Mouse (Mus musculus) intestine, embryonic 16.5 days (tissue): ENCODE results near the gene Ssr2. TPM values are rescaled to one million over a fixed set of nuclear protein-coding genes. Genes with fewer than 3 reads are reported as not detected.

Experiments used
- ATAC-seq: fragments of 200-750 bp; cut with Nextera tagmentation; 2 replicates; pipeline ENCODE4 v1.8.0; 2017; ENCODE audit warnings: moderate TSS enrichment, moderate library complexity
- H3K27ac ChIP-seq: fragments of 300-500 bp; sonication (generic); 2 replicates; pipeline ENCODE4 v1.5.1; 2014; ENCODE audit warnings: mild to moderate bottlenecking, low read length
- H3K27me3 ChIP-seq: fragments of 300-500 bp; sonication (generic); replicated peaks from 2 replicates; pipeline ENCODE4 v1.6.1; 2014; ENCODE audit warnings: low read length, control low read depth, mixed read lengths; ENCODE audit not compliant: control insufficient read depth, insufficient read depth
- H3K36me3 ChIP-seq: fragments of 300-500 bp; sonication (generic); 2 replicates; pipeline ENCODE4 v1.6.1; 2014; ENCODE audit warnings: low read length, control low read depth; ENCODE audit not compliant: control insufficient read depth, insufficient read depth
- H3K4me1 ChIP-seq: fragments of 300-500 bp; sonication (generic); 2 replicates; pipeline ENCODE4 v1.6.1; 2014; ENCODE audit warnings: low read length, control low read depth, mixed read lengths; ENCODE audit not compliant: control insufficient read depth, insufficient read depth
- H3K4me2 ChIP-seq: fragments of 300-500 bp; sonication (generic); 2 replicates; pipeline ENCODE4 v1.6.1; 2014; ENCODE audit warnings: low read depth, low read length, control low read depth
- H3K4me3 ChIP-seq: fragments of 300-500 bp; sonication (generic); 2 replicates; pipeline ENCODE4 v1.5.1; 2014; ENCODE audit warnings: mild to moderate bottlenecking, low read length
- H3K9ac ChIP-seq: fragments of 300-500 bp; sonication (generic); 2 replicates; pipeline ENCODE4 v1.6.1; 2014; ENCODE audit warnings: low read depth, low read length
- H3K9me3 ChIP-seq: fragments of 300-500 bp; sonication (generic); 2 replicates; pipeline ENCODE4 v1.6.1; 2016; ENCODE audit warnings: low read length, control low read depth; ENCODE audit not compliant: control insufficient read depth
- WGBS: fragments of 180-500 bp; shearing (Covaris S2); extraction: QIAGEN DNeasy Blood & Tissue Kit; methylation state at CpG from one replicate; pipeline ENCODE4 v1.1.7; 2014; 5-methylcytosine and 5-hydroxymethylcytosine counted together
- polyA plus RNA-seq: library from polyadenylated mRNA; unstranded; fragments of >200 nt; fragmentation: Nextera tagmentation; extraction: Ambion mirVana; gene quantifications from 2 replicates; pipeline ENCODE4 v1.2.1, GENCODE M21; 2015

Ssr2 gene
- polyA plus RNA-seq, 1 experiment from 2014 or later = 377 TPM

DNA sequence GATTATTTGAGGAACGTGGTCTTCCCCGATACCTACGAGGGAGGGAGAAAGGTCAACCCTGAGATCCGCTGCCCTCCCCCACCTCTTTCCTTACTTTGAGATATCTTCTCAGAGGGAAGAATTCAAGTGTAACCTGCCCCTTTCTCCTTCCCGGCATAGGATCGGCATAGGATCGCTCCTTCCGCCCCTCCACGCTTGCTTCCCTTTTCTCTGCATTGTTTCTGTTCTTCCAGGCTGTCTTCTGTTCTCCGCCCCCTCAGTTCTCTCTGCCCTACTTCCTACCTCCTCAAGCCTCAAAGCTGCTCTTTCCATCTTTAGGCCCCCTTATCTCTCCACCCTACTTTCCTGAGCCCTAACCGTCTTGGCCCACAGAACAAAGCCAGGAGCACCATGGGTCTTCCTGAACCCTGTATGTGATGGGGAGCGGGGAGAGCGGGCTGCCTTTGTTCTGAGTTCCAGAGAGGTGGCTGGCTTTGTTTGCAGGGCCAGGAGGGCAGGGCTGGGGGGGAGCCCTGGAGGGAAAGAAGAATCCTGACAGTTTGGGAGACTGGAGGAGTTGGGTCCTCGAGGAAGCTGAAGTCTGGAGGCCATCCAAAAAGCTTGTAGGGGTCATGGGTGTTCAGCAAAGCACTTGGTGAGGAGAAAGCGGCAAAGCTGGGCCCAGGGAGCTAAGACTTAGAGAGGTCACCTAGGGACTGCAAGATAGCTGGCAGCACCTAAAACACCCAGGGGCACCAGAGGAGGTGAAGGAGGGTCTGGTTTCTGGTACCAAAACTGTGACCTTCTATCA is 47.9 kb downstream of the Ssr2 start:
- Histone ChIP-seq H3K36me3 (no peaks in the 10 kb centered on the region), H3K4me2 (peak overlapping the region; percentile 85), H3K27ac (peak overlapping the region; percentile 89), H3K27me3 (no peaks in the 10 kb centered on the region), H3K9me3 (no peaks in the 10 kb centered on the region), H3K9ac (peak overlapping the region; percentile 95), H3K4me1 (peaks cover 40% of the 10 kb centered on the region), H3K4me3 (peak overlapping the region; percentile 87)
- ATAC-seq = peak; percentile 1; the same call in 1 of the 2 replicates
- WGBS = 4% methylated on average over 15 of the region's 15 CpGs

DNA sequence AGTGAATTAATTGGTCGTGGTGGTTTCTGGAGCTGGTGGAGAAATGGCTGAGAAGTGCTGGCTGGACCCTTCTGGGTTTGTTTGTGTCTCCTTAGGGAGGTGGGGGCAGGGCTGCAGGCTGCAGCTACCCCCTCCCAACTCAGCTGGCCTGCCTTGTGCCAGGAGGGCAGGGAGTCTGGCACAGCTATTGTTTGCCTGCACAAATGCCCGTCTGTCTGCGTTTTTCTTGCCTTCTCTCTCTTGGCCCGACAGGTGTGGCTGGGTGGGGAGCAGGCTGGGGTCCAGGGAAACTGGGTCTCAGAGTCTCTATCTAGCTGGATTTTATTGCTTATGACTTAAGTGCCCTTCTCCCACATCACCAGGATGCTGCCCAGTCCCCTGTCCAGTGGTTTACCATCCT is 48.6 kb downstream of the Ssr2 start:
- Histone ChIP-seq H3K36me3 (no peaks in the 10 kb centered on the region), H3K4me2 (peak overlapping the region; percentile 85), H3K9ac (peak overlapping the region; percentile 95), H3K4me3 (peak overlapping the region; percentile 87), H3K27me3 (no peaks in the 10 kb centered on the region), H3K9me3 (no peaks in the 10 kb centered on the region), H3K27ac (peak overlapping the region; percentile 89; the same call in 1 of the 2 replicates), H3K4me1 (peaks cover 41% of the 10 kb centered on the region)
- WGBS = 19% methylated on average over 4 of the region's 4 CpGs
- ATAC-seq = no peak

DNA sequence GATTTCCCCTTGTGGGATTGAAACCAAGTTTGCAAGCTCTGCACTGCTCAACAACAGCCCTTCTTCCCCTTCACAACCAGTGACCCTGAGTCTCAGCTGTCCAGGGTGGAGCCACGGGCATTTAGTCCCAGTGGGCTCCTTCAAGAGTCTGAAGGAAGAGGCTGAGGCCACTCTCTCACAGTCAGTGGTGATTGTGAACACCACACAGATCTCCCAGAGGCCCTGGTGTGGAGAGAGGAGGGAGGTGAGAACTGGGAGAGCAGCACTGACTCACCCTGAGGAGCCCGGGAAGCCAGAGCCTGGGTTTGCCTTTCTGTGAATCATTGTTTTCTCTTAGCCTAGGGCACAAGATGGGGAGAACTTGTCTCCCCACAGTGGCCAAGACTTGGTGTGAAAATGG is 49.3 kb downstream of the Ssr2 start:
- H3K27me3 ChIP-seq = no peaks in the 10 kb centered on the region
- peak overlapping the region; percentile 85 for H3K4me2 ChIP-seq
- H3K4me1 ChIP-seq = peaks cover 41% of the 10 kb centered on the region
- H3K27ac ChIP-seq = peak overlapping the region; percentile 14; the same call in 1 of the 2 replicates
- peak overlapping the region; percentile 95; the same call in 1 of the 2 replicates for H3K9ac ChIP-seq
- ATAC-seq = no peak
- no peaks in the 10 kb centered on the region for H3K9me3 ChIP-seq
- 29% methylated on average over 2 of the region's 2 CpGs for WGBS
- peaks cover 2% of the 10 kb centered on the region; the same call in 1 of the 2 replicates for H3K36me3 ChIP-seq
- no peak overlapping the region for H3K4me3 ChIP-seq

DNA sequence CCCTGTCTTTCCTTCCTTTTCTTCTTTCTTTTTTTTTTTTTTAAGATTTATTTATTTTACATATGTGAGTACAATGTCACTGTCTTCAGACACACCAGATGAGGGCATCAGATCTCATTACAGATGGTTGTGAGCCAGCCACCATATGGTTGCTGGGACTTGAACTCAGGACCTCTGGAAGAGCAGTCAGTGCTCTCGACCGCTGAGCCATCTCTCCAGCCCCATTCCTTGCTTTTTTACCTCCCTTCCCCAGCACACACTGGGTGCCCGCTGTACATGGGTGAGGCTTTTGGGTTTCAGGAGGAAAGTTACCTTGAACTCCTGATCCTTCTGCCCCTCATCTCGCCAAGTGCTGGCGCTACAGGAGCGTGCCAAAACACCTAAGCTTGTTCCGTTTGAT is 49.9 kb downstream of the Ssr2 start:
- no peaks in the 10 kb centered on the region for H3K27me3 ChIP-seq
- no peaks in the 10 kb centered on the region for H3K9me3 ChIP-seq
- no peak for ATAC-seq
- peaks cover 37% of the 10 kb centered on the region for H3K4me1 ChIP-seq
- H3K4me2 ChIP-seq = no peak overlapping the region
- 83% methylated on average over 7 of the region's 7 CpGs for WGBS
- no peak overlapping the region for H3K27ac ChIP-seq
- H3K9ac ChIP-seq = no peak overlapping the region
- peaks cover 3% of the 10 kb centered on the region; the same call in 1 of the 2 replicates for H3K36me3 ChIP-seq
- no peak overlapping the region for H3K4me3 ChIP-seq

DNA sequence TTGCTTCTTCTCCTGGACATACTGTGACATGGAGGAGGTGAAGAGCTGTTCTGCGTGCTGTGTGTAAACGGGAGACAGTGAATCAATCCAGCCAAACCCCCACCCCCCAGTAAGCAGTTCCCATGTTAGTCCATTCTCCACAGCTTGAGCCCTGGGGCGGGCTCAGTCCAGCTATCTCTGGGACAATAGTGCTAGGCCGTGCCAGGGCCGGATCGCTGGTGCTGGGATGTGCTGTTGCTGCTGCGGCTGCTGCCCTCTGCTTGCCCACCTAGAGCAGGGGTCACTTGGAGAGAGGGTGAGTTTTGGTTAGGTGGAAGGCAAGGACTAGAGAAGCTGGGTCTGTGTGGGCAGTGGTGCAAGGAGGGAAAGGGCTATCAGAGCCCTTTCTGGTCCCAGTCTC is 50.6 kb downstream of the Ssr2 start:
- Histone ChIP-seq H3K4me1 (peaks cover 35% of the 10 kb centered on the region), H3K27me3 (no peaks in the 10 kb centered on the region), H3K27ac (peak overlapping the region; percentile 14; the same call in 1 of the 2 replicates), H3K4me3 (no peak overlapping the region), H3K9me3 (no peaks in the 10 kb centered on the region), H3K4me2 (no peak overlapping the region), H3K36me3 (peaks cover 3% of the 10 kb centered on the region; the same call in 1 of the 2 replicates), H3K9ac (no peak overlapping the region)
- ATAC-seq = no peak
- WGBS = 61% methylated on average over 7 of the region's 7 CpGs

DNA sequence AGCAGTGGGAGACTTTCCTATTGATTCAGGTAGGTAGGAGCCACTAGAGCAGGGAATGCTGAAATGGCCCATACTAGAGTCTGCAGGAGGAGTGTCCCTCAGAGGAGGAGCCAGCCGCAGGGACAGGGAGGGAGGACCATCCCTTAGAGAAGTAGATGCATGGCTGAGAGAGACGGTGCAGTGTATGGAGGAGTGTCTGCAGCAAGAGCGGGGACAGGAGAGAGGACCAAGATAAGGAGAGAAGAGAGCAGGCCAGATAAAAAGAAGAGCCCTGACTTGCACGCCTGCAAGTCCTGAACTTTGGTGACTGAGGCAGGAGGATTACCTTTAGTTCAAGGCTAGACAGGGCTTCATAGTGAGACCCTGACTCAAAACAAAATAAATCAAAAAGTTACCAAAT is 51.4 kb downstream of the Ssr2 start:
- Histone ChIP-seq H3K27ac (no peak overlapping the region), H3K4me3 (no peak overlapping the region), H3K4me1 (peaks cover 35% of the 10 kb centered on the region), H3K9me3 (no peaks in the 10 kb centered on the region), H3K4me2 (no peak overlapping the region), H3K36me3 (peaks cover 6% of the 10 kb centered on the region; the same call in 1 of the 2 replicates), H3K27me3 (no peaks in the 10 kb centered on the region), H3K9ac (no peak overlapping the region)
- WGBS = 59% methylated on average over 4 of the region's 4 CpGs
- no peak for ATAC-seq

DNA sequence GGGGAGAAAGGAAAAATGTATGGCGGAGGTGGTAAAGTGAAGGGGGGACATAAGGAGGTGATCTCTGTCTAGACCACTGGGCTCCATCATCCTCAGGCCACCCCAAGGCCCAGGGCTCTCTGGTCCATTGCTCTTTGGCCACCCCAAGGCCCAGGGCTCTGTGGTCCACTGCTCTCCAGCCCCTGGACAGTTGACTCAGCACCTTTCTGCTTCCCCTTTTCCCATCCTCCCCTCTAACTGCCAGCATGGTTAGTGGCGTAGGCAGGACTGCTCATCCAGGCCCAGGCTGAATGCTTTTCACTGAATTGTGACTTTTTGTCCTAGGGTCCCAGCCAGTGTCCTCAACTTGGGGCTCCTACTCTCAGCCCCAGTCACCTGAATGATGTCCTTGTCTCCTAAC is 51.9 kb downstream of the Ssr2 start:
- H3K27ac ChIP-seq = no peak overlapping the region
- H3K9ac ChIP-seq = no peak overlapping the region
- no peak for ATAC-seq
- H3K4me2 ChIP-seq = no peak overlapping the region
- no peaks in the 10 kb centered on the region for H3K9me3 ChIP-seq
- peaks cover 9% of the 10 kb centered on the region; the same call in 1 of the 2 replicates for H3K36me3 ChIP-seq
- peaks cover 35% of the 10 kb centered on the region for H3K4me1 ChIP-seq
- no peaks in the 10 kb centered on the region for H3K27me3 ChIP-seq
- WGBS = 84% methylated on average over 2 of the region's 2 CpGs
- H3K4me3 ChIP-seq = no peak overlapping the region

DNA sequence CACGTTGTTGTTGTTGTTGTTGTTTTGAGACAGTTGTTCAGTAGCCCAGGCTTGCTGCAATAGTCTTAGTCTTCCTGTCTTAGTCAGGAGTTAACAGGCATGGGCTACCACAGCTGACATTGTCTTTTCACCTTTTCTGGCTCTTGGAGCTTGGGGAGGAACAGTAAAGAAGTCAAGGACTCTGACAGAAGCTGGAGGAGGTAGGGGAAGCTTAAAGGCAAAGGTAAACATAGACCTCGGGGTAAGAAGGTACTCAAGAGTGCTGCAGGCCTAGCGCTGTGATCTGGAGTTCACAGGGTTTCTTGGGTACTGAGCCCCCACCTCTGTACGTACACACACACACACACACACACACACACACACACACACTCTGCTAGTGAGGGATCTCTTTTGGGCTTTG is 53.1 kb downstream of the Ssr2 start:
- ATAC-seq = no peak
- Histone ChIP-seq H3K27ac (no peak overlapping the region), H3K4me1 (peaks cover 30% of the 10 kb centered on the region), H3K4me3 (no peak overlapping the region), H3K36me3 (peaks cover 12% of the 10 kb centered on the region; the same call in 1 of the 2 replicates), H3K4me2 (no peak overlapping the region), H3K27me3 (no peaks in the 10 kb centered on the region), H3K9me3 (no peaks in the 10 kb centered on the region), H3K9ac (no peak overlapping the region)
- WGBS = 51% methylated on average over 4 of the region's 4 CpGs

DNA sequence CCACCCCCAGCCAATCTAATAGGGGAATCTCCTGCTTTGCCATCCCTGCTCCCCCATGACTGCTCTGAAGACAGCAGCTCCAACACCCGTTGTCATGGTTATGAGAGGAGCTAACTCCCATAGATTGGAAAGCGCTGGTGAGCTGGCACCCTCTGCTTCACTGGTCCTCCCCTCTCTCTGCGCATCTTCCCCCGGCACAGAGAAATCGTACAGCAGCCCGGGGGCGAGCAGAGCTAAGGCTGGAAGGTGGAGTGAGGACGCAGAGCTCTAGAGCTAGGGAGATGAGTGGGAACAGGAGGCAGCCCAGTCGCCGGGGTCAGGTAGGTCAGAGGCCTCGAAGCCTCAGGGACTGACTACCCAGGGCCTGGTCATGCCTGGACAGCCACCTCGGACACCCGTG is 53.6 kb downstream of the Ssr2 start:
- ATAC-seq = no peak
- no peak overlapping the region for H3K4me3 ChIP-seq
- H3K4me1 ChIP-seq = peaks cover 26% of the 10 kb centered on the region
- no peak overlapping the region for H3K4me2 ChIP-seq
- no peak overlapping the region for H3K9ac ChIP-seq
- H3K36me3 ChIP-seq = peaks cover 12% of the 10 kb centered on the region; the same call in 1 of the 2 replicates
- 81% methylated on average over 13 of the region's 13 CpGs for WGBS
- no peaks in the 10 kb centered on the region for H3K27me3 ChIP-seq
- H3K27ac ChIP-seq = no peak overlapping the region
- no peaks in the 10 kb centered on the region for H3K9me3 ChIP-seq
